Mouse (Mus musculus) liver, embryonic 14.5 days (tissue): ENCODE measurements around the gene Vps13c. TPM values are rescaled to one million over a fixed set of nuclear protein-coding genes. Genes with fewer than 3 reads are reported as not detected.

ENCODE experiments used
- ATAC-seq: fragments of 200-750 bp; cut with Nextera tagmentation; 2 replicates; pipeline ENCODE4 v1.8.0; 2017; ENCODE audit warnings: moderate number of reproducible peaks, mild to moderate bottlenecking, moderate library complexity; ENCODE audit not compliant: insufficient read depth
- DNase-seq, 3 experiments: peaks; one replicate each; pipeline ENCODE4 v3.0.0-alpha.2; 2012 to 2013; ENCODE audit warnings: low read depth in 3 of 3, low spot score in 3 of 3
- H3K27ac ChIP-seq: fragments of 300-500 bp; sonication (generic); 2 replicates; pipeline ENCODE4 v1.5.1; 2014; ENCODE audit warnings: moderate library complexity, mild to moderate bottlenecking, control low read depth, inconsistent platforms
- H3K27me3 ChIP-seq: fragments of 300-500 bp; sonication (generic); 2 replicates; pipeline ENCODE4 v1.6.1; 2014; ENCODE audit warnings: mild to moderate bottlenecking, low read length, moderate library complexity; ENCODE audit not compliant: control insufficient read depth, insufficient read depth
- H3K36me3 ChIP-seq: fragments of 300-500 bp; sonication (generic); replicated peaks from 2 replicates; pipeline ENCODE4 v1.6.1; 2014; ENCODE audit warnings: low read depth; ENCODE audit not compliant: control insufficient read depth, insufficient read depth
- H3K4me1 ChIP-seq, 2 experiments: fragments of 200-500 bp in 1 of 2; fragments of 300-500 bp in 1 of 2; sonication (generic) in 1 of 2; replicated peaks; 2 replicates each; pipeline ENCODE4 v1.6.1; 2012 to 2014; ENCODE audit warnings: antibody characterized with exemption in 1 of 2, inconsistent platforms in 1 of 2, low read length in 1 of 2; ENCODE audit not compliant: control insufficient read depth in 2 of 2, insufficient read depth in 2 of 2
- H3K4me2 ChIP-seq: fragments of 300-500 bp; sonication (generic); 2 replicates; pipeline ENCODE4 v1.6.1; 2014; ENCODE audit warnings: low read depth, mild to moderate bottlenecking, control low read depth, moderate library complexity
- H3K4me3 ChIP-seq, 2 experiments: fragments of 200-500 bp in 1 of 2; fragments of 300-500 bp in 1 of 2; sonication (generic) in 1 of 2; 2 replicates each; pipeline ENCODE4 v1.5.1; 2012 to 2014; ENCODE audit warnings: low read depth in 2 of 2, low read length in 2 of 2, mild to moderate bottlenecking in 2 of 2, control low read depth in 1 of 2, inconsistent platforms in 1 of 2, moderate library complexity in 1 of 2; ENCODE audit not compliant: insufficient read depth in 1 of 2
- H3K9ac ChIP-seq: fragments of 300-500 bp; sonication (generic); replicated peaks from 2 replicates; pipeline ENCODE4 v1.6.1; 2014; ENCODE audit warnings: mild to moderate bottlenecking, control low read depth, moderate library complexity
- H3K9me3 ChIP-seq: fragments of 300-500 bp; sonication (generic); 2 replicates; pipeline ENCODE4 v1.6.1; 2016; ENCODE audit warnings: low read length, mixed read lengths; ENCODE audit not compliant: control insufficient read depth
- CTCF ChIP-seq: IDR thresholded peaks from 2 replicates; pipeline ENCODE4 v1.5.1; 2016; ENCODE audit warnings: antibody characterized with exemption, low read depth, control low read depth
- EP300 ChIP-seq: IDR thresholded peaks from 2 replicates; pipeline ENCODE4 v1.6.1; 2016; ENCODE audit warnings: antibody characterized with exemption, low read depth
- WGBS: fragments of 180-500 bp; shearing (Covaris S2); extraction: QIAGEN DNeasy Blood & Tissue Kit; methylation state at CpG from one replicate; pipeline ENCODE4 v1.1.7; 2014; ENCODE audit not compliant: insufficient replicate concordance; 5-methylcytosine and 5-hydroxymethylcytosine counted together
- polyA plus RNA-seq, 2 experiments: library from polyadenylated mRNA; depleted of rRNA in 1 of 2; stranded (reverse) in 1 of 2; unstranded in 1 of 2; fragments of >200 nt; fragmentation: Nextera tagmentation in 1 of 2; extraction: Ambion mirVana in 1 of 2; gene quantifications; 2 replicates each; pipeline versions ENCODE4 v1.2.1 to v1.2.3; 2012 to 2014

Vps13c gene
- polyA plus RNA-seq, 2 experiments = 6.6 to 7.2 TPM

DNA sequence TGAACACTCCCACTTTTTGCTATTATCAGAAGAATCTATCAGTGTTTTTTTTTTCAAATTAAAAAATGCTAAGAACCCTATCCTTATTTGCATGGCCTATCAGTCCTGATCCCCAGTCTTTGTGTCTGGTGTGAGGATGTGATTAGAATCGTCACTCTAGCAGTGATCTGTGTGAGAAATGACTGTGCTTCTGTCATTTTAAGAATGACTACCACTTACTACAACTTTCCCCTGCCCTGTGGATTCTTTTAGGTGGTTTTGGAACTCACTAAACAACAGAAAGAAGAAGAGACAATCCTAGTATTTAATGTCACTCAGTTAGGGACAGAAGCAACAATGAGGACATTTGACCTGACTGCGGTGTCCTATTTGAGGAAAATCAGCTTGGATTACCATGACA lies 65.3 kb downstream of the Vps13c start:
- H3K36me3 ChIP-seq = peaks cover 54% of the 10 kb centered on the region
- ATAC-seq (no peak), DNase-seq (no peak)
- TF ChIP-seq EP300 (no peak), CTCF (no peak)
- H3K27ac ChIP-seq = no peak overlapping the region
- no peaks in the 10 kb centered on the region for H3K9me3 ChIP-seq
- 84% methylated on average over 2 of the region's 2 CpGs for WGBS
- H3K27me3 ChIP-seq = no peaks in the 10 kb centered on the region
- H3K4me3 ChIP-seq = no peak overlapping the region
- no peak overlapping the region for H3K4me2 ChIP-seq
- no peak overlapping the region for H3K9ac ChIP-seq
- no peaks in the 10 kb centered on the region for H3K4me1 ChIP-seq

DNA sequence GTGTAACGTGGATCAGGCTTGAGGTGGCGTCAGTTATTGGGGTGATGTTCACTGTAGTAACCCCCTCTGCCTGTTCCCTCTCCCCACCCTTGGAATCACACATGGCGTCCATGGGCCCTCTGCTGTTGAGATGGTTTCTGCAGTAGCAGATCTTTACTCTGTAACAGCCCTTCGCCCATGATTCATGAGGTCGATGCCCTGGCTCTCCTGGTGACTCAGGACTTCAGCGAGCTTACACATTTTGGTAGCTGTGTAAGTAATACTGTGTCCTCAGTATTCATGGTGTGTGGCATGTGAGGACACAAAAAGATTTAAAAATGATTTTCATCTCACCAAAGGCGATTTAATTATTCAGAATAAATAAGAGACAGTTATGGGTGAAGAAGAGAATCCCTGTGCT lies 74.5 kb downstream of the Vps13c start:
- H3K4me1 ChIP-seq = no peaks in the 10 kb centered on the region
- peaks cover 59% of the 10 kb centered on the region for H3K36me3 ChIP-seq
- no peak overlapping the region for H3K9ac ChIP-seq
- H3K27ac ChIP-seq = no peak overlapping the region
- 80% methylated on average over 7 of the region's 7 CpGs for WGBS
- ATAC-seq (no peak), DNase-seq (no peak)
- no peaks in the 10 kb centered on the region for H3K9me3 ChIP-seq
- no peak overlapping the region for H3K4me2 ChIP-seq
- H3K4me3 ChIP-seq = no peak overlapping the region
- TF ChIP-seq EP300 (no peak), CTCF (no peak)
- no peaks in the 10 kb centered on the region for H3K27me3 ChIP-seq

DNA sequence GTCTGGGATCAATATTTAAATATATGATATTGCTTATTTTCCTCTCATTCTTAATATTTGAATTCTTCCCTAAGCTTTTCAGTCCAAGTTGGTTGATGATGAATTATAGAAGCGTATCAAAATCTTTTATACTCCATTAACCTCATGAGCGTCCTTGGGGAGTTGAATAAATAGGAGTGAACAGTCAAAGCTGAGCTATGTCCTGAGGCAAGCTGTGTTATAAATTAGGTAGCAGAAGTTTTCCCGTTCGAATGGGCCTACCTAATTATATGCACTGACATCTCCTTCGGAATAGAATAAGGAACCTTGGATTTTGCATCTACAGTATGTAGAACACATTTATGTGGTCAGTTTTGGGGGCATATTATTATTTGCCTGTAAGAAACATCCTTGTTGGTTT lies 82.2 kb downstream of the Vps13c start:
- Histone ChIP-seq H3K36me3 (peaks cover 46% of the 10 kb centered on the region), H3K4me2 (no peak overlapping the region), H3K9me3 (no peaks in the 10 kb centered on the region), H3K4me3 (no peak overlapping the region), H3K27ac (no peak overlapping the region), H3K27me3 (no peaks in the 10 kb centered on the region), H3K9ac (no peak overlapping the region), H3K4me1 (no peaks in the 10 kb centered on the region)
- DNase-seq (no peak), ATAC-seq (no peak)
- WGBS = 79% methylated on average over 5 of the region's 5 CpGs
- TF ChIP-seq EP300 (no peak), CTCF (no peak)

DNA sequence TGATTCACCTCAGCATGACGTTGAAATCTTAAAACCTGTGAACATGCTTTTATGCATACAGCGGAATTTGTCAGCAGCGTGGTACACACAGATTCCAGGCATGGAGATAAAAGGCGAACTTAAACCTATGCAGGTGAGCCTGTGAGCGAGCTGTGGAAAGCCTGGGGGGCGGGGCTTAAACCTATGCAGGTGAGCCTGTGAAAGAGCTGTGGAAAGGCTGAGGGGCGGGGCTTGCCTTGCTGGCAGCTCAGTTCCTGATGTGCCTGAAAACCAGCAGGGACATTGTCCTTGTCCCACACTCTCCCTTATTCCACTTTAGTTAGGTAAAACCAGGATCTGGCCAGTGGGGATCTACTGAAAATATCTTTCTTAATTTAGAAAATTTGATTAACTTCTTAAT lies 90.4 kb downstream of the Vps13c start:
- no peak for ATAC-seq
- DNase-seq = no peak
- H3K27me3 ChIP-seq = no peaks in the 10 kb centered on the region
- no peak overlapping the region for H3K9ac ChIP-seq
- TF ChIP-seq EP300 (no peak), CTCF (no peak)
- no peaks in the 10 kb centered on the region for H3K9me3 ChIP-seq
- peaks cover 58% of the 10 kb centered on the region for H3K36me3 ChIP-seq
- no peak overlapping the region for H3K4me3 ChIP-seq
- 73% methylated on average over 7 of the region's 7 CpGs for WGBS
- H3K4me2 ChIP-seq = no peak overlapping the region
- H3K27ac ChIP-seq = no peak overlapping the region
- no peaks in the 10 kb centered on the region for H3K4me1 ChIP-seq

DNA sequence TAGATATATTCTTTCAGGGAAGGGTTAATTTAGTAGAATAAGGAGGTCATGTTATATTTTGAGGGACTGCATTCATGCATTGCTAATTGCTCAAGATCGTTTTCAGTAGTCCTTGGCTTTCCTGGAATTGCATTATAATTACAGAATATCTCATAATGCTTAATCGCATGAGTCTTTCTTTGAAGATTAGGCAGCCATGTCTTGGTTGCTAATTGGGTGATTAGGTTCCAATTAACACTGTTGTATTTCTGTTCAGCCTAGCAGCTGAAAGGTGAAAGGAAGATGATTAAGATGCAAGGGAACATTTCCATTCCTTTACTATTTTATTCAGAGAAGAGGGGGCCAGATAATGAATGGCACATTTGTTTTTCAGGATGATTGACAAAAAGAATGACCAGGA lies 97.1 kb downstream of the Vps13c start:
- WGBS = 68% methylated on average over 2 of the region's 2 CpGs
- Histone ChIP-seq H3K27ac (no peak overlapping the region), H3K4me3 (no peak overlapping the region), H3K27me3 (no peaks in the 10 kb centered on the region), H3K36me3 (peaks cover 64% of the 10 kb centered on the region), H3K4me2 (no peak overlapping the region), H3K4me1 (0 out of 4 replicates have a peak, but pooled peaks cover 0 to 2% of the 10 kb centered on the region in 2 experiments), H3K9ac (no peak overlapping the region), H3K9me3 (no peaks in the 10 kb centered on the region)
- DNase-seq (no peak), ATAC-seq (no peak)
- TF ChIP-seq EP300 (no peak), CTCF (no peak)
